Mouse (Mus musculus) central nervous system, embryonic 14 days (tissue): ENCODE results near the gene Slc12a5. TPM values are rescaled to one million over a fixed set of nuclear protein-coding genes. Genes with fewer than 3 reads are reported as not detected.

Experiments
- polyA plus RNA-seq: library from polyadenylated mRNA; depleted of rRNA; stranded (reverse); fragments of >200 nt; gene quantifications from 2 replicates; pipeline ENCODE4 v1.2.3, GENCODE M21; 2012; rRNA removed

Slc12a5 gene
- polyA plus RNA-seq, result 68.2 and 75.9 TPM in 2 replicates

DNA sequence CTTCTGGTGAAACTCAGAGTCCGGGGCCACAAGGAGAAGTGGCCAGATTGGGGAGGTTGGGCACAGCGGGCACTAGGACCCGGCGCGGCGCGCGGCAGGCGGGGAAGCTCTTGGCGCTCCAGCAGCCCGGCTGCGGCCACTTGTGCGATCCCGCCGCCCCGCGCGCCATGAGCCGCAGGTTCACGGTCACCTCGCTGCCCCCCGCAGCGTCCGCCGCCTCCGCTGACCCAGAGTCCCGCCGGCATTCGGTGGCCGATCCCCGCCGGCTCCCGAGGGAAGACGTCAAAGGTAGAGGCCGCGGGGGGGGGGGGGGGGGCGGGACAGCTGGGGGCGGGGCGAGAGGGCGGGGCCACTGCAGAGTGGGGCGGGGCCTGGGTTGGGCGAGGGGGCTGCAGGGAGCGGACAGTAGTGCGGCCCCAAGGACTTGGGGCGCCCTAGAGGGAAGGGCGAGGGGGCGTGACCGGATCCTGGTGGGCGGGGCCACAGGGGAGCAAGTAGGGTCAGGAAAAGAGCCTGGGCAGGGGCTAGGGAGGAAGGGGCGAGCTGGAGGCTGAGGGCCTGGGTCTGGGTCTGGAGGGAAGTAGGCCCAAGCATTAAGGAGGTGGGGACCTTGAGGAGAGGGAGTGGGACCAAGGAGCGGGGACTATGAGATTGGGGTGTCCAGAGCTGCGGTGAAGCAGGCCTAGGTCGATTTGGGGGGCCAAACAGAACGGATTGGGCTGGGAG lies at the start of gene Slc12a5:
TSS of gene Slc12a5 (plus strand) at position 87 of the 726 bp plus-strand sequence.

DNA sequence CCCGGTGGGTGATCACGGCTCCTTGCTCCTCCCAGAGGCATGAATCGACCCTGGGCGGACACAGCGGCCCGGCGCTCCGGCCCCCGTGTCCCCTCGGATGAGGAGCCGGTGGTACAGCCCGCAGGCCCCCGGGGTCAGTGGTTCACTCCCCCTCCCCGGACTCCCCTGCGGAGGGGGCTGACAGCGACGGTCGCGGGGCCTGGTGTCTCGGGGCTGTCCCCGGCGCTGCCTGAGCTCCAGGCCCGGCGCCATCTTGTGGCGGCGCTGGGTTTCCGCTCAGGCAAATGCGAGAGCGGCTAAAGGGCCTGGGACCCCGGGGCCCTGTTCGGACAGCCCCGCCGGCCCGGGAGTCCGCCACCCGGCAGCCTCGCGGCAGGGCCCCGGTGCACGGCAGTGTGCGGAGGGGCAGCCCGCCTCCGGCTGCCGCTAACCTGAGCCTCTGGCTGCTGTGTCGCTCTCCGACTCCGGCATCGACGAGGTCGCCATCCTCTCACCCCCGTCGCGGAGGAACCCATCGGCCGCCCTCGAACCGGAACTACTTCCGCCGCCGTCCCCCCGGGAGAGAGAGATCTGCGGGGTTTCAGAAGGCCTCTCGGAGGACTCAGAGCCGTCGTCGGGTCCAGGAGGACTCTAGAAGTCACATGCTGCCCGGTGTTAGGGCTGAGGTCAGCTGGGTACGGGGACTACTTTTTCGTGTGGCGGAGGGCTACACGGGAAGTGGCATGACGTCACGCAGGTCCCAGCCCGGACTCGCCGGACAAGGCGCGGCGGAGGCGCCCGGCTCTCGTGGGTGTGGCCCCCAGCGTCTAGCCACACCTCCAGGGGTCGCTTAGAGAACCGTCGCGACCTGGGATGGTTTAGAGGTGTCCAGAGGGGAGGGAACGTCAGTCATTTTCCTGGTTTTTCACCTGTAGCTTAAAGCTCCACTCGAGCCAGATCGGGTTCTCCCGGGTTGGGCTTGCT lies 49.2 kb upstream of the Slc12a5 start, which contains the start of gene Zfp335:
TSS of gene Zfp335 (minus strand) at position 672 of the 963 bp plus-strand sequence.

DNA sequence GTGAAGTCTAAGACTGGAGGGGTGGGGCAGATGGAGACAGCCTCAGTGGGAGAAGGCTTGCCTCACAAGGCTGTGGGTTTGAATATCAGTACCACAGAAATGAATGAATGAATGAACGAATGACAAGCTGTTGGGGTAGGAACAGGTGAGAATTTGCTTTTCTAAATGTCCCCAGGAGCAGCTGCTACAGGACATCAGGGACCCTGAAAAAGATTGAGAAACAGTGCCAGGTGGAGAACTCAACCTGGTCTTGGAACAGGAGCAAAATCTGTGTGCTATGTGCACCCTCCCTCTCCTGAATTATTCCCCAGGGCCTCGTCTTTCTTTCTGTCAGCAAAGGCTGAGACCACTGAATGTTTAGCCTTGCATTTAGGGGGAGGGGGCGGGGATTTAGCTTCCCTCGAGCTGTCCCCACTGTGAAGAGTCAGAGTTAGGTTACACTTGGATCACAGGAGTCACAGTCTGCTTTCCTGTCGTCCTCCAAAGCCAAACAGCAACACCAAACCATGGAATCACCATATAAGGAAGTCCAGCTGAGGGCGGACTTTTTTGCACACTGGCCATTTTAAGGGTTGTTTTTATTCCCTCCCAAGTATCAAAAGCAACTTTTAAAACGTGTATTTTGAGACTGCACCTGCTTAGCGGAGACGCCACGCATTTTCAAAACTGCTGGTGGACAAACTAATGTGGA lies 20.3 kb upstream of the Slc12a5 start, which contains the start of gene Mmp9:
TSS of gene Mmp9 (plus strand) at position 641 of the 691 bp plus-strand sequence.

DNA sequence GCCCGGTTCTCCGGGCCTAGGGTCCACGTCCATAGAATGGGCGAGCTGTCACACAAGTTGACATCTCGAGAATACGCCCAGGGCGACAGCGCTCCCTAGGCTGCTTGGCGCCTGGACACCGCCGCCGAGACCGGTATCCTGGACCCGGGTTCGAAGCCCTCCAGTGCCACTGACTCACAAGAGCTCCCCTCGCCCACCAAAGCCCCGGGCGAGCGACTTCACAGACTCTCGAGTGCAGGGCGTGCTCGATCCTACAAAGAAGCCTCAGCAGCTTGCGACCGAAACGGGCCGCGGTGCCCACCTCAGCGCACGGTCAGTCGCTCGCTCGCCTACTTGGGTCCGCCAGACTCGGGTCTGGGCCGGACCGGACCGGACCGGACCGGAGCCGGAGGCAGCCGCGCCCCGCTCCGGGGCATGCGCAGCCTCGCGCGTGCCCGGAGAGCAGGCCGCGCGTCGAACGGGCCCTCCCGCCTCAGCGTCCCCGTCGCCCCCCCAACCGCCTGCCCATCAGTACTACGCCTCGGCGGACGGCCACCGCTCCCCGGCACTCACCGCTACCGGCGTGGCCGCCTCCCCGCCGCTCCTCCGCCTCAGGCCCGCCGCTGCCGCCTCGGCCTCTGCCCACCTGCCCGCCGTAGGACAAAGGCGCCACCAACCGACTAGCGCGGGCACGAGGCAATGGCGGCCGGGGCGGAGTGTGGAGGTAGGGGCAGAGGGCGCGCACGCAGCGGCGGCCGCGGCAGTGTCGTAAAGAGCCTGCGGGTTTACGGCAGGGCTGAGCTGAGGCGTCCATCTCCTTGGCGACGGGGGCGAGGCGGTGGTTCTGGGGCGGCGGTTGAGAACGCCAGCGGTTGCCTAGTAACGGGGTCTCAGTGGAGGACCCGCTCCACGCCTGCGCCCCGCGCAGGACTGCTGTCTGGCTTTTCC lies 73.8 kb downstream of the Slc12a5 start, which contains the start of gene Ncoa5:
TSS of gene Ncoa5 (minus strand) at position 737 of the 927 bp plus-strand sequence.

Other genes with a start within 250 kb of the Slc12a5 start
- gene Spint5, start 245.5 kb upstream of the Slc12a5 start, polyA plus RNA-seq, result not detected in 2 replicates
- 1.0 and 1.1 TPM in 2 replicates for gene Wfdc3, start 214.9 kb upstream of the Slc12a5 start, polyA plus RNA-seq
- 60.1 and 64.9 TPM in 2 replicates for gene Dnttip1, start 214.8 kb upstream of the Slc12a5 start, polyA plus RNA-seq
- gene Ube2c, start 190.9 kb upstream of the Slc12a5 start, polyA plus RNA-seq, result 143 and 191 TPM in 2 replicates
- 0.54 and 60.3 TPM in 2 replicates for gene Tnnc2, start 180.8 kb upstream of the Slc12a5 start, polyA plus RNA-seq
- 20.5 and 22.1 TPM in 2 replicates for gene Snx21, start 175.0 kb upstream of the Slc12a5 start, polyA plus RNA-seq
- 30.2 and 33.6 TPM in 2 replicates for gene Acot8, start 155.9 kb upstream of the Slc12a5 start, polyA plus RNA-seq
- 8.6 and 9.6 TPM in 2 replicates for gene Zswim3, start 155.7 kb upstream of the Slc12a5 start, polyA plus RNA-seq
- 11.8 and 12.3 TPM in 2 replicates for gene Zswim1, start 138.1 kb upstream of the Slc12a5 start, polyA plus RNA-seq
- gene Spata25, start 132.3 kb upstream of the Slc12a5 start, polyA plus RNA-seq, result 0.31 and 0.49 TPM in 2 replicates
- gene Ctsa, start 127.9 kb upstream of the Slc12a5 start, polyA plus RNA-seq, result 126 and 143 TPM in 2 replicates
- 4.2 and 5.6 TPM in 2 replicates for gene Neurl2, start 127.3 kb upstream of the Slc12a5 start, polyA plus RNA-seq
- gene Pltp, start 103.1 kb upstream of the Slc12a5 start, polyA plus RNA-seq, result 62.6 and 75.4 TPM in 2 replicates
- 49.4 and 52.0 TPM in 2 replicates for gene Pcif1, start 81.5 kb upstream of the Slc12a5 start, polyA plus RNA-seq
- gene Zfp335, start 49.0 kb upstream of the Slc12a5 start, polyA plus RNA-seq, result 38.2 and 41.2 TPM in 2 replicates
- 17.1 and 19.8 TPM in 2 replicates for gene Mmp9, start 20.0 kb upstream of the Slc12a5 start, polyA plus RNA-seq
- 113 and 127 TPM in 2 replicates for gene Ncoa5, start 74.1 kb downstream of the Slc12a5 start, polyA plus RNA-seq
- 9.4 and 9.7 TPM in 2 replicates for gene Cd40, start 94.8 kb downstream of the Slc12a5 start, polyA plus RNA-seq
- gene 1700025C18Rik, start 129.9 kb downstream of the Slc12a5 start, polyA plus RNA-seq, result not detected in 2 replicates